Mouse (Mus musculus): ENCODE data around the gene Pfdn4. TPM values are rescaled to one million over a fixed set of nuclear protein-coding genes. Genes with fewer than 3 reads are reported as not detected.
"Not testable (repeated sequence)": the region's sequence is repeated elsewhere in the genome, so short reads cannot be mapped to it uniquely, and the experiment has no call there.

Pfdn4 gene
- total RNA-seq (2021) = 10 to 100 TPM; 44.1 to 53.1 TPM

DNA sequence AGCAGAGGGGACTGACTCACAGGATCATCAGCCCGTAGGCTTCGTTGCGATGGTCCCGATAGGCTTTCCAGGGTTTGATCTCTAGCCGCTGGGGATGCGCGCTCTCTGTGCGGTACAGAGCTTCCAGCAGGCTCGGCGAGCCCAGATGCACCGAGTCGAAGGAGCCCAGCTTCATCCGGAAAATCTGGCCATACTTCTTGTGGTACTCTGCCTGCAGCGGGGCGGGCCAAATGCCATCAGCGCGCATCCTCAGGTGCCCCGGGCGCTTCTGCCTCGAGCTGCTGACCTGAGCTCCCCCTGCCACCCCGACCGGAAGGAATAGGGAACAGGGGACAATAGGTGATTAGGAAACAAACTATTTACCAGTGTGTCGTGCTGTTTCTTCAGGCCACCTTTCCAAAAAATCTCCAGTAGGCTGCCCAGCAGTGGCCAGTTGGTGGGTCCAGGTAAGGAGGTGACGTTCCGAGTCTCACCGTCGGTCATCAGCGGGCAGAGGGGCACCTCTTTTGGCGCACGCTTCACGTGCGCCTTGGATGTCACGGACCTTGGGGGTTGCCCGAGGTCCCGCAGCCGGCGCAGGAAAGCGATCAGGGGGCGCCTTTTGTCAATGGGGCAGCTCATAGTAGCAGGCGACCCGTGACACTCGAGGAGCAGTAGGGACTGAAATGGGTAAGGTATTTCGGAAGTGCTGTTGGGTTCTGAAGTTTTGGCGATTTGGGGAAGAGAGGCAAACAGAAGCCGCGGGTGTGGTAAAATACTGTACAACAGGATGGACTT lies at the start of gene Pfdn4:
Gene Pfdn4 (plus strand): TSS at position 275 of the 777 bp plus-strand sequence.
- intact Hi-C loops (cut with DNase I) = no loop called here
- DNase-seq = no peak

DNA sequence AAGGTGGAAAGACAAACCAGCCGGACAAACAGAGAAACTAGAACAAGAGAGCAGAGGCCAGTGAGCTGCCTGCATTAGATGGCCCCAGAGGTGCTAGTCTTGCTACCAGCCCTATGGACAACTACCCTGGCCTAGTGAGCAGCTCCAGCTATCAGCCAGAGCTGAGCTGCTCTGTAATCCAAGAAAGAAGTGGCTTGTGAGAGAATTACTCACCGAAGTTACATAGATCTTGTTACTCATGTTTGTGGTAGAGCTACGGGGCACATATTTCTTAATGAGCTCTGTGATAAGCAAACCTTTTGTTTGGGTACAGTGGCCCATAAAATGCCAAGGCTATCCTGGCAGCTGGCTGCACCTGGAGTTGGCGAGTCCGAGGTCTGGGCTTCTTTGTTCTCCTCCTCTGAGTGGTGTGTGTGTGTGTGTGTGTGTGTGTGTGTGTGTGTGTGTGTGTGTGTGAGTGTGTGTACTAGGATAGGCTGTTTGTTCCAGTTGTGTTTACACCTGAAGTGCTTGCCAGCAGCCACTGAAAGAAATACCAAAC lies 49.3 kb upstream of the Pfdn4 start:
- intact Hi-C loops (cut with DNase I) = no loop called here
- DNase-seq = no peak

GRCm38 (mm10) chr2:170447651-170448050 lies 48.6 kb upstream of the Pfdn4 start:
- intact Hi-C loops (cut with DNase I) = no loop called here
- DNase-seq = no peak

DNA sequence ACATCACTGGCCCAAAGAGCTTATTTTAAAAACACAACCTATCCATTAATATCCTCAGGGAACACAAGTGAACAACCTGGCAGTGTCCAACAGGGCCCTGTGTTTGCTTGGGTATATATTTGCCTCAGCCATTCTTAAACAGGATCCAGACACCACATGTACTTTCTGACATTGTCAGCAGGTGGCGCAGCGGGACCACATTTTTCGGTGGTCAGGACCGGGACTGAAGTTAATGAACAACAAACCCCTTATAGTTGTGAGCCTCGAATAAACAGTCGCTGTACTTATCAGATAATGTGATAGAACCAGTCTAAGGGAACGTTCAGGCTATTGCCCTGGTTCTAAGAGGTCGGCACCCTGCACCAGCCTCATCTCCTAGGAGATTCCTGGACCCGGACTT lies 45.3 kb upstream of the Pfdn4 start:
- peak; percentile 82 for DNase-seq
- intact Hi-C loops (cut with DNase I) = loop anchor here (1.0 kb wide), 1 partner anchor 56 kb away; no protein-coding TSS in a partner anchor

DNA sequence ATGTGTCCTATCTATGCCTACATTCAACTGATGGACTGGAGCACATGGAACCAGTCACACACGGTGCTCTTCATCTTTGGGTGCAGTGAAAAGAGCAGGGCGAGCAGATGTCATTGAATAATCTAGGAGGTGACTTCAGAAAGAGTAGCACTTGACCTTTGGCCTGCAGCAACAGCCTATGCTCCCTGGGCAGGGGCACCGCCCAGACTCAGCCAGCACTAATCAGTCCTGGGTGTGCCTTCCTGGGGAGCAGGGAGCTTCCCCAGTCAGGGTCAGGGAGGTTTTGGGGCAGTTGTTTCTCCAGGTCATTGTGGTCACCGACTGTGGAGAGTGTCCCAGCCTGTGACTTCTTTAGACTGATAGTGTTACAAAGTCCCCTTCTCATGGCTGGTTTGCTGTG lies 42.4 kb upstream of the Pfdn4 start:
- DNase-seq; intact Hi-C loops (cut with DNase I): not testable (repeated sequence)

DNA sequence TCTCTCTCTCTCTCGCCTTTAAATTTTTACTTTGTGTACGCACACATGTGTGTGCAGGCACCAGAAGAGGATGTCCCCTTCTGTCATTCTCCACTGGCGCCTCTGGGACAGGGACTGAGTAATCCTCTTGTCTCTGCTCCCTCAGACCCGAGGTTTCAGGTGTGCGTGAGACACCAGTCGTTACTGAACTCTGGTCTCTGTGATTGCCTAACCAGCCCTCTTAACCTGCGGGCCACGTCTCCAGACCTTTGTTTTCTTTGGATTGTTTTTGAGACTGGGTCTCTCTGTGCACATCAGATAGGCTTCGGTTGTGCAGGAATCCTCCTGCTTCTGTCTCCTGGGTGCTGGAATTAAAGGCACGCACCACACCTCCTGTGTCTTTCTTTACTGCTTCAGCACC lies 37.0 kb upstream of the Pfdn4 start:
- intact Hi-C loops (cut with DNase I) = no loop called here
- no peak for DNase-seq

- no peak for DNase-seq
- intact Hi-C loops (cut with DNase I) = no loop called here
Observed at GRCm38 (mm10) chr2:170459805-170460204, 36.4 kb upstream of the Pfdn4 start.

- intact Hi-C loops (cut with DNase I) = no loop called here
Observed at GRCm38 (mm10) chr2:170461652-170462051, 34.6 kb upstream of the Pfdn4 start.

DNA sequence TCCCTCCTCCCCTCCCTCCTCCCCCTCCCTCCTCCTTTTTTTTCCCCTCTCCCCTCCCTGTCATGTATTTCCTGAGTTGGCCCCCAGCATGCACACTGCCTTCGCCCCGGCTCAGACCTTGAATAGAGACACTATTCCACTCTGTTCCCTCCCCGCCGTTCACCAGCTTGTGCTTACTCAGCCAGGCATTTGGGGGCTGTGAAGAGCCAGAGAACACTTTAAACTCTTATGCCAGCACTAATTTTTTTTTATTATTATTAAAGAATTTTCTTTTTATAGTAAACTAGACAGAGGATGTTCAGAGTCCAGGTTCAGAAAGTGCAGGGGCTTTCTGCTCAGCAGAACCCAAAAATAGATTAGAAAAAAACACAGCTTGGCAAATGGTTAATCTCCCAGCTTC lies 31.4 kb upstream of the Pfdn4 start:
- DNase-seq = no peak
- intact Hi-C loops (cut with DNase I) = no loop called here

More at GRCm38 (mm10) chr2:170461652-170462051, 34.6 kb upstream of the Pfdn4 start:
- no peak for DNase-seq

- peak; percentile 31 for DNase-seq
- intact Hi-C loops (cut with DNase I) = no loop called here
Observed at GRCm38 (mm10) chr2:170468009-170468408, 28.2 kb upstream of the Pfdn4 start.

- DNase-seq = peak; percentile 17
- intact Hi-C loops (cut with DNase I) = no loop called here
Observed at GRCm38 (mm10) chr2:170469616-170470308, 26.5 kb upstream of the Pfdn4 start.

GRCm38 (mm10) chr2:170470591-170470990 lies 25.6 kb upstream of the Pfdn4 start:
- DNase-seq = no peak
- intact Hi-C loops (cut with DNase I) = no loop called here

GRCm38 (mm10) chr2:170474125-170474524 lies 22.1 kb upstream of the Pfdn4 start:
- no peak for DNase-seq
- intact Hi-C loops (cut with DNase I) = no loop called here

DNA sequence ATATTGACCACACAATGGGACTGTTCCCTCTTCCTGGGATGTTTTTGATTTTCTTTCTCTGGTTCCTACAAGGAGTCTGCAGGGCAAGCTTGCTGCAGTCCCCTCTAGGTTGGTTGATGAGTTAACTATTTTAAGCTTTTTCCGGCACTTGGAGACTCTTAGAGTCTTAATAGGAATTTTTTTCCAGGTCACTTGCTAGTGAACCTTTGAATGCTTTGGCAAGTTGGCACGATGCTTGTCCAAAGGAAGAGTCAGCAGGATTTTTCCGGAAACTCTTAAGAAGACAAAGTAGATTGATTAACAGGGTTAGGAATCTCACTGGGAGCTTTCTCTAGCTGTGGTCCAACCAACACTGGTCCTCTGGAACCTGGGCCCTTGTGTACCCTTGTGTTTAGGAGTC lies 21.1 kb upstream of the Pfdn4 start:
- intact Hi-C loops (cut with DNase I) = no loop called here
- no peak for DNase-seq

DNA sequence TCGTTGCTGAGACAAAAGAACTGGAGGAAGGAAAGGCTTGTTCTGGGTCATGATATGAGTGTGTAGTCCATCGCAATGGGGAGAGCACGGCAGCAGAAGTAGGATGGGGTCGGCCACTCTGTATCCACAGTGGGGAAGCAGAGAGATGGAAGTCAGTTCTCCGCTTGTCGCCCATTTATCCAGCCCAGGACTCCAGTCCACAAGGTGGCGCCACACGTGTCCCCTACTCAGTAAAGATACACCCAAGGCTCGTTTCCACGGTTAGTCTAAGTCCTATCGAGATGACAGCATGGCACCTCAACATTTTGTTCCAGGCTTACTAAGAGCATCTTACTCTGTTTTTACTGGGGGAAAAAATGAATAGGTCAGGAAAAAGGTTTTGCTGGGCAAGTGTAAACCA lies 20.0 kb upstream of the Pfdn4 start:
- intact Hi-C loops (cut with DNase I) = no loop called here
- peak; percentile 18 for DNase-seq

GRCm38 (mm10) chr2:170476643-170477042 lies 19.6 kb upstream of the Pfdn4 start:
- intact Hi-C loops (cut with DNase I) = no loop called here
- no peak for DNase-seq

DNA sequence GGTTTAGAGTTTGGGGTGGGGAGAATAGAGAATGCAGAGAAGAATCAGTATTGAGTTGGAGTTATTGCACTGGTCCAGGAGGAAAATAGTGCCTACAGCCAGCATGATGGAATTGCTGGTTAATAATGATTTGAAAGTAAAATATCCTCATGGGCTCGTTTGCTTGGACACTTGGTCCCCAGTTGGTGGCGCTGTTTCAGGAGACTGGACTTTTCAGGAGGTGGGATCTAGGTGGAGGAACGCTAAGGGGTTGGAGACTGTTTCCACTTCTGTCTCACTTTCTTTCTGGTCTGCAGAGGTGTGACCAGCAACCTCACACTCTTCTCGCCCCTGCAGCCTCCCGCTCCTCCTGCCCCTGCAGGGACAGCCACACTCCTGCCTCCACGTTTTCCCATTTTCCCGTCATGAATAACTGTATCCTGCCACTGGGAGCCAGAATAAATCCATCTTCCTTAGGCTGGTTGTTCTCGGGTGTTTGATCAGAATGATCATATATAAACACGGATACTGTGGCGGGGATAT lies 14.1 kb upstream of the Pfdn4 start:
- no peak for DNase-seq
- intact Hi-C loops (cut with DNase I) = no loop called here

DNA sequence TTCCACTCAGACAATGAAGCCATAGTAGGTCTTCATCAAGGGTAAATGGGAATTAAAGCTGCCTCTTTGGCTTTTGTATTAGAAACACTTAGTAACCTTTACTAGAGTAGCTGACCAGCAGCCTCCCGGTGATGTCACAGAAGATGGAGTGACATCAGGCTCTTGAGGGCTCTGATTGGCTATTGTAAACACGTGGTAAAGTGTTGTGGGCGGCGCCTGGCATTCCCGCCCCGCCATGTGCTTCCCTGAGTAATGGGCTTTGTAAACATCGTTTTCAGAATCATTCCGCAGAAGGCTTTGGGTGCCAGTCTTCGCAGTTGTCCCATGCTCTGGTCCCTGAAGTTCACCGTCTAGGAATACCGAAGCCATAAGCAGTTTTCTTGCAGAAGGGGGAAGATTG lies 12.3 kb upstream of the Pfdn4 start:
- intact Hi-C loops (cut with DNase I) = no loop called here
- DNase-seq = no peak

- DNase-seq = no peak
- intact Hi-C loops (cut with DNase I) = no loop called here
Observed at GRCm38 (mm10) chr2:170487202-170487601, 9.0 kb upstream of the Pfdn4 start.

- DNase-seq = no peak
- intact Hi-C loops (cut with DNase I) = no loop called here
Observed at GRCm38 (mm10) chr2:170487890-170488502, 8.2 kb upstream of the Pfdn4 start.
